Mouse (Mus musculus) cerebellum, postnatal 25 days (tissue): ENCODE measurements around the gene Proser3.

Source experiments
- DNase-seq, 2 experiments: peaks; one replicate each; pipeline ENCODE4 v3.0.0; 2021; ENCODE audit warnings: mixed read lengths in 2 of 2

The Proser3 gene

DNA sequence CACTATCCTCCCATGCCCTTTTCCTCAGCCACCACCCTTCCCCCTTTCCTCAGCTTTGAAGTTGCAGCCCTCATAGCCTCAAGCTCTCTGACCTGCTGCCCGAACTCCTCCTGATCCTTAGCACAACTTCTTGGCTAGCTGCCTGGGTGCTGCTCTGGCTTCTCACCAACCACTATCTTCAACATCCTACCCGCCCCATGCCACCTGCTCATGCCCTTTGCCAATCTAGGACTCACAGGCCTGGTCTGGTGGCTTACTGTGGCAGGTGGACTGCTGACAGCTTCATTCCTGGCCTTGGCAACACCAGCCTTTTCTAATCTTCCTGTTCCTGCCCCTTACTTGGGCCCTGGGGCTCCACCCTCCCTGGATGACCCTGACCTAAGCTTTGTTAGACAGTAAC, 20.9 kb upstream of the Proser3 start:
- DNase-seq, result peak; percentile 87 to 91

DNA sequence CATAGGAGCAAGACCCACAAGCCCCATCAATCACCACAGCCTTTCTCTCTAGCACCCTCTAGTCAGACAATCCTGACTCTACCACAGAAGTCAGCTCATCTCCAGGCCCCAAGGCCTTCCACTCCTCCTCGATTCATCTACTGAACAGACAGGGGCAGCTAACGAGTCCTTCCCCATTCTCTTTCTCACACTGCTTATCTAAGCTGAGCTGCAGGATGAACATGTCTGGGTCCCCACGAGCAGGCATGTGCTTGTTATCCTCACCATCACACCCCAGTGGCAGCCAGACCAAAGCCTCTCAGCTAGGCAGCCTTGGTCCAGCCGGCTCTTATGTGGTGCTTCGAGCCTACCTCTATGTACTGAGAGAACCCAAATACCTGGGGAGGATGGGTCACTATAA, 20.3 kb upstream of the Proser3 start:
- no peak for DNase-seq

DNA sequence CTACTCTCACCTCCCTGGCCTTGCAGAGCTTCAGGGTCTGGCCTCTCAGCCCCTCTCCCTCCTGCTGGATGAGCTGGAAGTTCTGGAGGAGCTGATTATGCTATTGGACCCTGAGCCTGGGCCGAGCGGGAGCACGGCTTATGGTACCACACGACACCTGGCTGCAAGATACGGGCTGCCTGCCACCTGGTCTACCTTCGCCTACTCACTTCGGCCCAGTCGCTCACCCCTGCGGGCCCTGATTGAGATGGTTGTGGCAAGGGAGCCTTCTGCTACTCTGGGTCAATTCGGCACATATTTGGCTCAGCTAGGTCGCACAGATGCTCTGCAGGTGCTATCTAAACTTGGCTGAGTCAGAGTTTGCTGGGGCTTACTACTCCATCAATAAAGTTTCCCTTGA, 15.5 kb upstream of the Proser3 start:
- no peak for DNase-seq

DNA sequence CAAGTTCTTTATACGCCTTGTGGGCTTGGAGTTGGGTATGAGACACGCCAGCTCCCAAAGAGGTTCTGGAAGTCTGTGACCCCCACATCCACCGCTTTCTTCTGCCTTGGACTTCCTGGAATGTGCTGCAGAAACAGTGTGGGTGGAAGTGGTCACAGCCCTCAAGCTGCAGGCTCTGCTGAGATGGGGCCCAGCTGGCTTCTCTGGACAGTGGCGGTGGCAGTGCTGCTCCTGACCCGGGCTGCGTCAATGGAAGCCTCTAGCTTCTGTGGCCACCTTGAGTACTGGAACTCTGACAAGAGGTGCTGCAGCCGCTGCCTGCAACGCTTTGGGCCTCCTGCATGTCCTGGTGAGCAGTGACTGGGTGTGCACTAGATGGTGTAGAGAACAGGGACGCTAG, 13.9 kb upstream of the Proser3 start:
- no peak for DNase-seq

DNA sequence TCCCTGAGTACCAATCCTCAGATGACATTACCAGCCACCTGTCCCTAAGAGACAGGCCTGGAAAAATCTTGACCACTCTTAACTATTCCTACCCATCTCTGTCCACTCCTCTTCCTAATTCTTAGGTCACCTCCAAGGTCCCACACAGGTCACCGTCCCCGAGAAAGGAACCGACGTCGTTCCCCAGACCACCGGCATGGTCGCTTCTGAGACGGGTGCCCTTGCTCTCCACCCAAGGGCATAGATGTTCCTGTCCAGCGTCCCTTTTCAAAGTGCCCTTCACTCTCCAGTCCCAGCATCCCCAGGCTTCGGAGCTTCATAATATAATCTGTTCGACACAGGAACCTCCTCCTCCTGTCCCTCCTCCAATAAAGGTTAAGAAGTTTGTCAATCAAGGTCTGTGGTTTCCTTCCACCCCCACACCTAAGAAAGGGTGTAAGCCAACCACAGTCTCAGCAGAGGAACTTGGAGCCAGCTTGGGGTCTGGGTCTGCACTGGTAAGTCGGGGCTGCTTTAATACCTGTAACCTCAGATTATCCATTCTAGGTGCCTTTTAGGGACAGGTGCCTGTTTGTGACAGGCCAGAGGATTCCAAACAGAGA, 13.0 kb upstream of the Proser3 start, which contains the start of gene Igflr1:
Gene Igflr1, plus strand, starts transcription at position 458 of the 602 bp plus-strand sequence.
- no peak for DNase-seq

DNA sequence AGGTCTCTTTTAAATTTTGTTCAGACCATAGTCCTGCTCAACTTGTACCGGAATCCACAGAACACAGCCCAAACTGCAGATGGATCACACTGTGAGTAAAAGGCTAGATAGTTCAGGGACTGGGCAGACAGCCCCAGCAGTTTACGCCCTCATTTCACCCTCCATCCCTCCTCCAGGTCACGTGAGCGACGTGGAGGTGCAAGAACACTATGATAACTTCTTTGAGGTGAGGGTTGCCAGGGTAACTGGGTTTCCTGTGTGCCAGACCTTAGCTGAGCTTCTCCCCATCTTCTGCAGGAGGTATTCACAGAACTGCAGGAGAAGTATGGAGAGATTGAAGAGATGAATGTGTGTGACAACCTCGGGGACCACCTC, 11.8 kb upstream of the Proser3 start:
- no peak for DNase-seq

DNA sequence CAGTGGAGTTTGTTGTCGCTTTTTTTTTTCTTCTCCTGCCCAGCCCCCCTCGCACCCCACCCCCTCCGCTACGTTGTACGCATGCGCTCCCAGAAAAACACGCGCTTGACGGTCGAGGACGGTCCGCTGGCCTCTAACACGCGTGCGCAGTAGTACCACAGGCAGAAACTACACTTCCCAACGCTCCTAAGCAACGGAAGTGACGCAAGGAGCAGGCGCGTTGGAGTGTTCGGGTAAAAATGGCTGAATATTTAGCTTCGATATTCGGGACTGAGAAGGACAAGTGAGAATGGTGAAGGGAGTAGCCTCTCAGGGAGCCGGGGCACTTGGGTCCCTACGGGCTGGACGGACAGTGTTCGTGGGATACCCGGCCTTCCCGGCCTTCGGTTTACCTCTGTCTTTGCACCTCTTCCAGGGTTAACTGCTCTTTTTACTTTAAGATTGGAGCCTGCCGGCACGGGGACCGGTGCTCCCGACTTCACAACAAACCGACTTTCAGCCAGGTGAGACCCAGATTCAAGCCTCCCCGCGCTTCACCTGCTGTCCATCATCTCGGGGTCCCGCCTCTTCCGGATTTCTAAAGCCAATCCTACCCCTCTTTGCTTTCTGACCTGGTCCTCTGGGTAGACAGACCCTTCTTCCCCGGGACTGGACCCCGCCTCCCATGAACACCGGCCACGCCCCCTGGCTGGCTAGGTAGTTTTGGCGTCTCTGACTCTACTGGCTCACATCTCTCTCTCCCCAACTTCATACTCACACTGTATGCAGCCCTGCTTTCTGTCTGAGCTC, 11.2 kb upstream of the Proser3 start, which contains the start of the genes U2af1l4, Gm49396 and Psenen:
Gene U2af1l4, plus strand, starts transcription at position 185 of the 789 bp plus-strand sequence.
Gene Gm49396, plus strand, starts transcription at position 228 of the 789 bp plus-strand sequence.
Gene Psenen, minus strand, starts transcription at position 511 of the 789 bp plus-strand sequence.
- peak; percentile 94 to 98 for DNase-seq

DNA sequence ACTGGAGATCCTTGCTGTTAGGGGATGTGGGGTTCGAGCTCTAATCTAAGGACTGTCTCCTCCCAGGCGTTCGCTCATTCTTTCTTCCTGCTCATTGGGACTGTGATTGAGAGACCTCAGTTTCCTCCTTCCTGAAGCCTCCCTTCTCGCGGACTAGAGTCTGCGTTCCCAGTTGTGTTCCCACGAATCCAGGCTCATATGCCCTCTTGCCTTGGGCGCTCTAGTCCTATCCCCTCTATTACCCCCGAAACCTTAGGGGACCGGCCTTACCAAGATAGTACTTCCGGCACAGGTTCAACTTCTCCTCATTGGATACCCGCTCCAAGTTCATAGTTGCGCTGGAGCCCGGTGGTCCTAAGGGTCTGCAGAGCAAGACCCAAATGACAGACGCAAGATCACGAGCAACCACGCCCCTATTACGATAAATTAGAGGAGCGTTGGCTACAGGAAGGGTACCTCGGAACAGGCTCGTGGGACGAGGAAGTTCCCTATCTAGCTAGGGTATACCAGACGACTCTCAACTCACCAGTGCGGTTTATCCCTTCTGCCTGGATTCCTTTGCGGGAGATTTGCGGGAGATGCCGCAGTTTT, 10.5 kb upstream of the Proser3 start:
- DNase-seq, result no peak

DNA sequence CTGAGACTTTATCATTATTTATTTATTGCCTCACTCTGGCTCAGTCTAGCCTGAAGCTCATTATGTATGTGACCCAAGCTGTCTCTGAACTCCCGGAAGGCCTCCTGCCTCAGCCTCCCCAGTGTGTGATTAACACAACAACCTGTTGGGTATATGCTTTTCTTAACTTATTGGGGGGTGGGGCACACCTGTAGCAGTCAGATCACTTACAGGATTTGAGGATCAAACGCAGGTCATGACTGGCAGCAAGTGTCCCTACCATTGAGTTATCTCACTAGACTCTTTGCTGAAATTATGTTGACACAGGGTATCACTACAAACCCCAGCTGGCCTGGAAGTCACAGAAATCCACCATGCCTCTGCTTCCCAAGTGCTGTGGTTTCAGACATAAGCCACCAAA, 8.2 kb upstream of the Proser3 start:
- no peak for DNase-seq

DNA sequence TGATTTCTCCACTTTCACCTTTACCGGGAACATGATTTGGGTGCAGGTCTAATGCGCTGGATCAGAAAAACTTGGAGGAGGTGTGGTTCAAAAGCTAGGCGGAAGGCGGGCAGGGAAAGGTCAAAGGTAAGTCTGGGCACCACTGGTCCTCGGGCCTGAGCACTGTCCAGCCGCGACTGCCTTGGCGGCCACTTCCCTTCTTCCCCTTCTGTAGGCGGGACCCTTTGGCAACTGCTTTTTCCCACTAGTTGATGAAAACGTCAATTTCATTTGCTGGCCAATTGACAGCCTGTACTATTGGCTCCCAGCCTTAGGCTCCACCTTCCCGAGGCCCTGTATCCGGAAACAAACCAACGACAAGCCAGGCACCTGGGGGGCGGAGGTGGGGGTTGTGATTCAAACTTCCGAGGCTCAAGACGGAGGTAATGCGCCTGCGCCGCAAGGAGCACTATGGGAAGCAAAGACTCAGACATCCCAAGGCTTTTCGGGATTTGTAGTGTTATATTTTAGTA, 7.4 kb upstream of the Proser3 start, which contains the start of gene Lin37:
Gene Lin37, minus strand, starts transcription at position 396 of the 512 bp plus-strand sequence.
- DNase-seq, result peak; percentile 98 to 99

DNA sequence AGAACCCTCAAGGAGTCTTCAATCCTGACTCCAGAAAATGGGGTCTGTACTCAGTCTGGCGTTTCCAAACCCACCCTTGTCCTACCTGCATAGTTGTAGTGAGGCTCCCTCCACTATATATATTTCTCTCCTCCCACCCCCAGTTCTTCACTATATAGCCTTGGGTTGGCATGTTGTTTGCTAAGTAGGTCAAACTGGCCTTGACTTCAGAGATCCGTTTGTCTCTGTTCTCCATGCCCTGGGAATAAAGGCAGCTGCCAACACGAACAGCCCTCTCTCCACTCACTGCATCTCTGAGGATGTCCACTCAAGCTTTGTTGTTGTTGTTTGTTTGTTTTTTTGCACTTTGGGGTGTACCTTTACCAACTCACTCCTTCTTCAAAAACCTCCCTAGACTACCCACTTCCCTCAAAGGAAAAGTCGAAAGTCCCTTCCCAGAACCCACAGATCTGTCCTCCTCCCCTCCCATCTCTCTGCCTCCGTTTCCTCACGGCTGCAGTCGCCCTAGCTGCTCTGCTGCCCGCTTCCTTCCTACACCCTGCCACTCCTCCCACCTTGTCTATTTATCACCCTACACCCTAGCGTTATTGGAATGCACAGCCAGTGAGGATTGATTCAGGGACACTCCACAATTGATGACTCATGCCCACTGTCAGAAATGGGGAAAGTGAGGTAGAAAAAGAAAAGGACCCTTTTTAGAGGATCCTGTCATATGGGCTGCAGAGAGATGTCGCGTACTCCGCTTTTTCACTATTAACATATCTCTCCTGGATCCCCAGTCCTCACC, 6.8 kb upstream of the Proser3 start:
- DNase-seq, result no peak

DNA sequence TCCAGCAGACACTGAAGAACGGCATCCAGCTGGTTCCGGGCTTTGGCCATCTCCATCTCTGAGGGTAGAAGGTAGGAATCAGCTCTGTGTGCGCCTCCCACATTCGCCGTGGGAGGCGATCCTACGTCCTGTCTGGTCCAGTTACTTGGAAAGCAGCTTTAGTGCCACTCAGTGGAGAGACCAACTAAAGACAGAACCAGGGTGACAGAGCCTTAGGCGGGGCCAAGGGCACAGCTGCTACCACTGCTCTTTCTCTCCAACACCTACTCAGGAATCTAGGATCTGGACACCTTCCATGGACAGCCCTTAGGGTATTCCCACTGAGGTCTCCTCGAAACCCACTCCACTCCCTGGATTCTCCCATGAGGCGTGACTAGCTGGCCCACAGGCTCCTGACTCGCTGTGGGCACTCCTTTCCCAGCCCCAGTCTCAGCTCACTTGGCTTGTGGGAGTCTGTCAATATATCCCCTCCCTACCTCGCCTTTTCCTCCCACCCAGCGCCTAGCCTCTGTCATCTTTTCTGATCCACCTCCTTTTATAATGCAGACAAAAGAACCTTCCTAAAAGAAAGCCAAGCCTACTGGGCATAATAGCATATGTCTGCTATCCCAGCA, 5.9 kb upstream of the Proser3 start:
- DNase-seq, result no peak

DNA sequence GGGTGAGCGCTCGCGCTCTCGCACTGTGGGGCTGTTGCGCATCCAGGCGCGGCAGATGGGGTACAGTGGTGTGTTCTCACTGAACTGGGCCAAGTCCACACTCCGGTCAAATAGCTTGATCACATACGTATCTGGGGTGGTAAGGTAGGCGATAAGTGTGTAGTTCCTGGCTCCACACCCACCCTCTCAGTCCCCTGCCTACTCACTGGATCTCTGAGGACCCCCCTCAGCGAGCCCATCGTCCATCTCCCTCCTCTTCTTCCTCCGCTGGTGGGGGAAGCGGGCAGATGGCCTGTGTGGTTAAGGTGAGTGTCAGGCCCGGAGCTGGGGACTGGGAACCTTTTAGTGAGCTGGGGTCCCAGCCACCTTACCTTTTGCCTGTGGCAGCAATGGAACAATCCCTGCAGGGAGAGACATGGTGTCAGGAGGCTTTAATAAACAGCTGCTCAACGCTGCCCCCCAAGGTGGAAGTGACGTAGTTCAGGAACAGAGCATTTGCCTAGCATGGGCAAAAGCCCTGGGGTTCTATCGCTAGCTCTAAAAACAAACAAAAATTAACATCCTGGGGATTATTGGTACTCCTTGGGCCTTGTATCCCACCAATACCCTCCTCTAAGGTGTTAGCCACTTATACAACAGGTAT, 4.9 kb upstream of the Proser3 start:
- peak in 1 of 2 experiments; percentile 45 for DNase-seq

DNA sequence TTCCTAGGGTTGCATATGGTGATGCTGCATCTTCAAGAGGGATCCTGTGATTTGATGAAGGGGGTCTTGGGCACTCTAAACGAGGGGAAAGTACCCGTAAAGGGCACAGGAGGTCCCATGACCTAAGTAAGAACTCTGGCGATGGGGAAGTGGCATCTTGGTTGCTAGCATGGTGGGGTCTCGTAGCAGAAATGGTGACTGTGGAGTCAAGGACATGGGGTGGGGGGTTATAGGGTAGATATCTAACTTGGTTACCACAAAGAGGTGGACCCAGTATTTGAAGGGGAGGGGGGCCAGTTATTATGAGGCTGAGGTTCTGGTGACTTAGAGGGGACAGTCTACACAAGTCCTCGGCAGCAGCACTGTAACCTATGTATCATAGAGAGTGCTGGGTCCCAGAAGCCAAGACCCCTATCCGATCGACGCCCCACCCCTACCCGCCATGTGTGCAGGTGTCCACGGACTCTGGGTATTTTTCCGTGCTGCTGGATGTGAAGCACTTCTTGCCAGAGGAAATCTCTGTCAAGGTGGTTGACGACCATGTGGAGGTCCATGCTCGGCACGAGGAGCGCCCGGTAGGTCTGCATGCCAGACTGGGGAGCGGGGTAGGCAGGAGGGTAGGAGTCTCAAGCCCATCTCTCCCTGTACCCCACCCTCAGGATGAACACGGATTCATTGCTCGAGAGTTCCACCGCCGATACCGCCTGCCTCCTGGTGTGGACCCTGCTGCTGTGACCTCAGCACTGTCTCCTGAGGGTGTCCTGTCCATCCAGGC, 1.9 kb upstream of the Proser3 start:
- peak in 1 of 2 experiments; percentile 45 for DNase-seq

DNA sequence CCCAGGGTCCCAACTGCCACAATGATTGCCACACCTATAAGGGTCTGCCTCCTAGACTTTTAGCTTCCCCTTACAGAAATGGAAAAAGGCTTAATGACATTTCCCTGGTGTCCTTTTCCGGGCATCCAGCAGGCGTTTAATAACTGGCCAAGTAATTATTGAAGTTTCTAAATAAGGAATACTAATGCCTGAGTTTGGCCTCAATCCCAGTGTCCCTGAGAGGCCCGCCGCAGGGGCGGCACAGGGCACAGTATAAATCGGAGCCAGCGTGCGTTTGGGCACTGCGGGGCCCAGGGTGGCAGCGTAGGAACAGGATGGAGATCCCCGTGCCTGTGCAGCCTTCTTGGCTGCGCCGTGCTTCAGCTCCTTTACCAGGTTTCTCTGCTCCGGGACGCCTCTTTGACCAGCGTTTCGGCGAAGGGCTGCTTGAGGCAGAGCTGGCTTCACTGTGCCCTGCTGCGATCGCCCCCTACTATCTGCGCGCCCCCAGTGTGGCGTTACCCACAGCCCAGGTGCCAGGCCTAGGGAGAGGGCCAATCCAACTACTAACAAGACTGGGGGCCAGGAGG, 1.0 kb upstream of the Proser3 start:
- DNase-seq, result peak; percentile 74 to 78

DNA sequence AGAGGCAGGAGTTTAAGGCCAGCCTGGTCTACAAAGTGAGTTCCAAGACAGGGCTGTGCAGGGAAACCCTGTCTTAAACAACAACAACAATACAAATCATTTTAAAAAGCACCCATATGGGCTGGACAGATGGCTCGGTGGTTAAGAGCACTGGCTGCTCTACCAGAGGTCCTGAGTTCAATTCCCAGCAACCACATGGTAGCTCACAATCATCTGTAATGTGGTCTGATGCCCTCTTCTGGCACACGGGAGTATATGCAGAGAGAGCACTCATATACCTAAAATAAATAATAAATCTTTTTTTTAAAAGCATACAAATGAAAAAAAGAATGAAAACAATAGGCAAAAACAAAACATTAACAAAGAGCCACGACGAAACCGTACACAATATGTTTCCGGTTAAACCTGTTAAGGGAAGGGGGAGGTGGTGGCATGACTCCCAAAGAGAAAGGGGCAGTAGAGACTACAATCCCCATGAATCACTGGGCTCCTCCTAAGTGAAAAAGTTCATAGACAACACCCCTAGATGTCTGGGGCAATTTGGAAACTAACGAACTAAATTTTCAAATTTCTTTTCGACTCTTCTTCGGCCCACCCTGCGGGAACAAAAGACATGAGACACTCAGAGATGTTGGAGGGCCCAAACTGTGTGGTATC, 526 bp downstream of the Proser3 start:
- no peak for DNase-seq

DNA sequence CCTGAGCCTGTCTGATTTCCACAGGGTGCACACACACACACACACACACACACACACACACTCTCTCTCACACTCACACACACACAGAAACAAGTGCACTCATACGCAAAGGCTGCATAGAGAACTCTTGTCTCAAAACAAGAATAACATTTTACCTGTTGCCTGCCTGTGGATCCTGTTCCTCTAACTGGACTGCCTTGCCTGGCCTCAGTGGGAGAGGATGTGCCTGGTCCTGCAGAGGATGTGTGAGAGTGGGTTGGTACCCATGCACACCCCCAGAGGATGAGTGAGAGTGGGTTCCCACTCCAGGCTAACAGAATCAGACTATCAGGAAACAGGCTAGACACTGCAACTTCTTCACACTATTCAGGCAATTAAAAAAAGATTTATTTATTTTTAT, 1.5 kb downstream of the Proser3 start:
- DNase-seq, result no peak

DNA sequence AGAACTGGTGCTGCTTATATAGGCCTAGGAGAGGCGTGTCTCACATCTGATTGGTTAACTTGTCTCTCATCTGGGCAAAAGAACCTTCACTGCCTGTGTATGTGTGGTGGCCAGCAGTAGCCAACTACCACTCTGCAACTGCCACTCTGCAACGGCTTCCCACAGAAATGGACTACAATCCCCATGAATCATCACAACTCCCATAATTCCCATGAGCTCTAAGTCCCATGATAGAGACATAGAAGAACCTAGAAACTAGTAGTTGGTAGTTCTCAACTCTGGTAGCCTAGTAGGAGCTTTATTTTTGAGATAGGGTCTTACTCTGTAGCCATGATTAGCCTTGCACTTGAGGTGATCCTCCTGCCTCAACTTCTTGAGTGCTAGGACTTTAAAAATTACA, 2.2 kb downstream of the Proser3 start:
- DNase-seq, result no peak

DNA sequence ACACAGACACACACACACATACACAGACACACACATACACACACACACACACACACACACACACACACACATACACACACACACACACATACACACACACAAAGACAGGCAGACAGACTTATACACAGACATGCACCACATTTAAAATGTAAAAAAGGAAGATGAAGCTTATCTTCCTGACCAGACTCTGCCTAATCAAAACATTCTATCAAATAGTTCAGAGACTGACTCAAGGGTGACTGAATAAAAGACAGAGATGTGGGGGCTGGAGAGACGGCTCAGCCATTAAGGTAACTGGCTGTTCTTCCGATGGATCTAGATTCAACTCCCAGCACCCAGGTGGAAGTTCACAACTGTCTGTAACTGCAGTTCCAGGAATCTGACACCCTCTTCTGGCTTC, 7.8 kb downstream of the Proser3 start:
- DNase-seq, result no peak

DNA sequence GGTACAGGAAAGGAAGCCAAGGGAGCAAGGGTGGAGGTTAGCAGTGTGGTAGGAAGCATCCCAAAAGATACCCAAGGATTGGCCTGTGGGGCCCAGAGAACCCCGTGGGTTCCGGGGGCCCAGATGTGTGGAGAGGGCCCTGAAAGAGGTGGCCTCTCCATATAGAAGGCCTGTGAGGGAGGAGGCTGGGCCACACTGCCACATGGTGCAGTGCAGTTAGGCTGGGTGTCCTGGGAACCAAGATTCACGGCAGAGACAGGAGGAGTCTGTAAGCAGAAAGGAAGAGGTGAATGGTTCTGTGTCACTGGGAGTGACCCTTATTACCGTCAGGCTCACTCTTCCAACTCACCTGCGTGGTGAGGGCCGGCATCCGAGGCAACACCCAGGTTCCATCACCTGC, 11.5 kb downstream of the Proser3 start:
- no peak for DNase-seq
